Mouse (Mus musculus) lung, postnatal 0 days (tissue): Measurements from ENCODE around the gene Catsperd. TPM values are rescaled to one million over a fixed set of nuclear protein-coding genes. Genes with fewer than 3 reads are reported as not detected.

Experiments
- ATAC-seq: fragments of 200-750 bp; cut with Nextera tagmentation; 2 replicates; pipeline ENCODE4 v1.8.0; 2017; ENCODE audit warnings: moderate library complexity
- DNase-seq: peaks from one replicate; pipeline ENCODE4 v3.0.0-alpha.2; 2016; ENCODE audit warnings: low spot score
- H3K27ac ChIP-seq: fragments of 300-500 bp; sonication (generic); 2 replicates; pipeline ENCODE4 v1.5.1; 2014; ENCODE audit warnings: antibody characterized with exemption, mild to moderate bottlenecking, low read length, mixed read lengths
- H3K27me3 ChIP-seq: fragments of 300-500 bp; sonication (generic); replicated peaks from 2 replicates; pipeline ENCODE4 v1.6.1; 2014; ENCODE audit warnings: low read length, mixed read lengths; ENCODE audit not compliant: insufficient read depth
- H3K36me3 ChIP-seq: fragments of 300-500 bp; sonication (generic); 2 replicates; pipeline ENCODE4 v1.6.1; 2014; ENCODE audit warnings: low read length, mixed read lengths; ENCODE audit not compliant: insufficient read depth
- H3K4me1 ChIP-seq: fragments of 300-500 bp; sonication (generic); 2 replicates; pipeline ENCODE4 v1.6.1; 2014; ENCODE audit warnings: antibody characterized with exemption, low read depth, low read length, mixed read lengths; ENCODE audit not compliant: insufficient read depth
- H3K4me2 ChIP-seq: fragments of 300-500 bp; sonication (generic); replicated peaks from 2 replicates; pipeline ENCODE4 v1.6.1; 2014; ENCODE audit warnings: low read depth, mild to moderate bottlenecking, low read length, moderate library complexity, mixed read lengths
- H3K4me3 ChIP-seq: fragments of 300-500 bp; sonication (generic); 2 replicates; pipeline ENCODE4 v1.5.1; 2014; ENCODE audit warnings: low read depth, low read length
- H3K9ac ChIP-seq: fragments of 300-500 bp; sonication (generic); replicated peaks from 2 replicates; pipeline ENCODE4 v1.6.1; 2014; ENCODE audit warnings: low read depth, mild to moderate bottlenecking
- H3K9me3 ChIP-seq: fragments of 300-500 bp; sonication (generic); 2 replicates; pipeline ENCODE4 v1.6.1; 2016; ENCODE audit warnings: low read length, mixed read lengths
- CTCF ChIP-seq: IDR thresholded peaks from 2 replicates; pipeline ENCODE4 v1.5.1; 2016; ENCODE audit warnings: antibody characterized with exemption, mild to moderate bottlenecking
- EP300 ChIP-seq: IDR thresholded peaks from 2 replicates; pipeline ENCODE4 v1.6.1; 2016; ENCODE audit warnings: antibody characterized with exemption, mild to moderate bottlenecking, control low read depth
- WGBS: fragments of 180-500 bp; shearing (Covaris S2); extraction: QIAGEN DNeasy Blood & Tissue Kit; methylation state at CpG from one replicate; pipeline ENCODE4 v1.1.7; 2014; 5-methylcytosine and 5-hydroxymethylcytosine counted together
- polyA plus RNA-seq: library from polyadenylated mRNA; unstranded; fragments of >200 nt; fragmentation: Nextera tagmentation; extraction: Ambion mirVana; gene quantifications from 2 replicates; pipeline ENCODE4 v1.2.1, GENCODE M21; 2015

The Catsperd gene
- polyA plus RNA-seq, 1 experiment from 2014 or later, result 0.12 TPM

- Histone ChIP-seq H3K27me3 (no peaks in the 10 kb centered on the region), H3K4me2 (no peak overlapping the region), H3K9ac (no peak overlapping the region), H3K36me3 (peaks cover 21% of the 10 kb centered on the region), H3K9me3 (no peaks in the 10 kb centered on the region), H3K4me1 (no peaks in the 10 kb centered on the region), H3K4me3 (no peak overlapping the region), H3K27ac (no peak overlapping the region)
- ATAC-seq (peak; percentile 41), DNase-seq (peak; percentile 60)
- 43% methylated on average over 6 of the region's 6 CpGs for WGBS
- TF ChIP-seq EP300 (no peak), CTCF (peak; percentile 16)
Observed at GRCm38 (mm10) chr17:56693851-56694310, 65.9 kb downstream of the Catsperd start.

- H3K4me2 ChIP-seq, result no peak overlapping the region
- no peaks in the 10 kb centered on the region for H3K9me3 ChIP-seq
- H3K9ac ChIP-seq, result no peak overlapping the region
- no peak for TF ChIP-seq EP300
- no peak for TF ChIP-seq CTCF
- 68% methylated on average over 2 of the region's 2 CpGs for WGBS
- H3K27me3 ChIP-seq, result no peaks in the 10 kb centered on the region
- no peak overlapping the region for H3K4me3 ChIP-seq
- H3K4me1 ChIP-seq, result no peaks in the 10 kb centered on the region
- DNase-seq, result no peak
- no peak for ATAC-seq
- H3K27ac ChIP-seq, result no peak overlapping the region
- H3K36me3 ChIP-seq, result peaks cover 69% of the 10 kb centered on the region
Observed at GRCm38 (mm10) chr17:56700451-56700850, 72.5 kb downstream of the Catsperd start.

- Histone ChIP-seq H3K27me3 (no peaks in the 10 kb centered on the region), H3K36me3 (peaks cover 68% of the 10 kb centered on the region), H3K4me2 (no peak overlapping the region), H3K4me3 (no peak overlapping the region), H3K9ac (no peak overlapping the region), H3K9me3 (no peaks in the 10 kb centered on the region), H3K4me1 (no peaks in the 10 kb centered on the region), H3K27ac (no peak overlapping the region)
- ATAC-seq (no peak), DNase-seq (no peak)
- 77% methylated on average over 4 of the region's 4 CpGs for WGBS
- TF ChIP-seq CTCF (no peak), EP300 (no peak)
Observed at GRCm38 (mm10) chr17:56703038-56703437, 75.1 kb downstream of the Catsperd start.

DNA sequence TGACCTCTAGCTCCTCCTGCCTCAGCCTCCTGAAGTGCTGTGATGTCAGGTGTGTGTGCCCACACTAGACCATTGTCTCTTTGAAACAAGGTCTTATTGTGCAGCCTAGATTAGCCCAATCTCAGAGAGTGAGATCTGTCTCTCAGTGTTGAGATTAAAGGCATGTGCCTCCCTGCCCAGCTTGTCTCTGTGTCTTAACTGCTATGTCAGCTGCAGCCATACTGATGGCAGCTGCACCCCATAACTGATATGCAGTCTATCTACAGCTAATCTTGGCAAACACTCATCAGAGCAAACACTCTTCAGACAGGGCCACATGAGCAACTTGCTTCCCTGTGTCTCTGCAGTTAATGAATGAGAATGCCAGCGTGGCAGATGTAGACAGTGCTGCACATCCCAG, 78.6 kb downstream of the Catsperd start:
- peaks cover 67% of the 10 kb centered on the region for H3K36me3 ChIP-seq
- 95% methylated on average over 1 of the region's 1 CpGs for WGBS

GRCm38 (mm10) chr17:56708692-56709091, 80.7 kb downstream of the Catsperd start:
- 77% methylated on average over 4 of the region's 4 CpGs for WGBS
- TF ChIP-seq CTCF (no peak), EP300 (no peak)
- ATAC-seq, result no peak
- no peak overlapping the region for H3K9ac ChIP-seq
- H3K36me3 ChIP-seq, result peaks cover 64% of the 10 kb centered on the region
- H3K9me3 ChIP-seq, result no peaks in the 10 kb centered on the region
- no peaks in the 10 kb centered on the region for H3K27me3 ChIP-seq
- H3K27ac ChIP-seq, result no peak overlapping the region
- no peak for DNase-seq
- H3K4me2 ChIP-seq, result no peak overlapping the region
- H3K4me1 ChIP-seq, result no peaks in the 10 kb centered on the region
- no peak overlapping the region for H3K4me3 ChIP-seq

More for the DNA sequence above, 78.6 kb downstream of the Catsperd start:
- Histone ChIP-seq H3K27ac (no peak overlapping the region), H3K9me3 (no peaks in the 10 kb centered on the region), H3K4me3 (no peak overlapping the region), H3K4me2 (no peak overlapping the region), H3K27me3 (no peaks in the 10 kb centered on the region), H3K4me1 (no peaks in the 10 kb centered on the region), H3K9ac (no peak overlapping the region)
- no peak for TF ChIP-seq EP300
- no peak for TF ChIP-seq CTCF
- DNase-seq, result no peak
- ATAC-seq, result no peak

DNA sequence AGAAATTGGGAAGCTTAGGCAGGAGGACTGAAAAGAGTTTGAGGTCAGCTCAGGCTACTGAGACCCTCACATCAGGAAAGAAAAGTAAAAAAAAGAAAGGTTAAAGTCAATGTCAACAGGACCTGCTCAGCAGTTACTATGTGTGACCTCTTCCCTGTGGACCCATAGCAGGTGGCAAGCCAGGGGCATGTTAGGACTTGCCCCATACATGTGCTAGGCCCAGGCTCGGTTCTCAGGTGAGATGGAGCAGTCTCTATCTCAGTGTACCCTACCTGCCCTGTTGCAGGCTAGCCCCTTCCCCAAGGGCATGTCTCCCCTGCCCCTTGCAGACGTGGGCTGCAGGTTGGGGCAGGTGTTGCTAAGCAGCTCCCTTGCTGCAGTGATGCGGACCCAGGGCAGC, 81.8 kb downstream of the Catsperd start:
- peaks cover 56% of the 10 kb centered on the region for H3K36me3 ChIP-seq
- no peak overlapping the region for H3K4me3 ChIP-seq
- DNase-seq, result no peak
- no peaks in the 10 kb centered on the region for H3K27me3 ChIP-seq
- 83% methylated on average over 3 of the region's 3 CpGs for WGBS
- H3K4me2 ChIP-seq, result no peak overlapping the region
- no peak for ATAC-seq
- no peak overlapping the region for H3K9ac ChIP-seq
- no peak overlapping the region for H3K27ac ChIP-seq
- TF ChIP-seq EP300 (no peak), CTCF (no peak)
- H3K4me1 ChIP-seq, result no peaks in the 10 kb centered on the region
- no peaks in the 10 kb centered on the region for H3K9me3 ChIP-seq

Other genes with a start within 250 kb of the Catsperd start
- 25.6 and 29.6 TPM in 2 replicates for gene Ptprs, start 151.7 kb upstream of the Catsperd start, polyA plus RNA-seq
- not detected in 2 replicates for gene Znrf4, start 115.7 kb upstream of the Catsperd start, polyA plus RNA-seq
- gene Gm20219, start 73.8 kb upstream of the Catsperd start, polyA plus RNA-seq, result 3.5 and 3.8 TPM in 2 replicates
- gene Safb2, start 43.6 kb upstream of the Catsperd start, polyA plus RNA-seq, result 36.8 and 39.8 TPM in 2 replicates
- 43.4 and 47.1 TPM in 2 replicates for gene Safb, start 43.3 kb upstream of the Catsperd start, polyA plus RNA-seq
- 201 and 230 TPM in 2 replicates for gene 2410015M20Rik, start 18.4 kb upstream of the Catsperd start, polyA plus RNA-seq
- gene Rpl36, start 14.7 kb upstream of the Catsperd start, polyA plus RNA-seq, result 1,643 and 1,764 TPM in 2 replicates
- 23.4 and 24.2 TPM in 2 replicates for gene Lonp1, start 1.3 kb upstream of the Catsperd start, polyA plus RNA-seq
- gene Ranbp3, start 45.2 kb downstream of the Catsperd start, polyA plus RNA-seq, result 42.6 and 44.8 TPM in 2 replicates
- gene Ndufa11, start 89.6 kb downstream of the Catsperd start, polyA plus RNA-seq, result 380 and 426 TPM in 2 replicates
- 17.2 and 17.5 TPM in 2 replicates for gene Vmac, start 89.9 kb downstream of the Catsperd start, polyA plus RNA-seq
- 10.5 and 10.7 TPM in 2 replicates for gene Nrtn, start 129.4 kb downstream of the Catsperd start, polyA plus RNA-seq
- 26.3 and 29.7 TPM in 2 replicates for gene Dus3l, start 136.6 kb downstream of the Catsperd start, polyA plus RNA-seq
- gene Prr22, start 142.1 kb downstream of the Catsperd start, polyA plus RNA-seq, result 0.23 and 0.33 TPM in 2 replicates
- gene Rfx2, start 202.9 kb downstream of the Catsperd start, polyA plus RNA-seq, result 5.9 and 6.6 TPM in 2 replicates
- gene Acsbg2, start 246.3 kb downstream of the Catsperd start, polyA plus RNA-seq, result not detected in 2 replicates
- 0.15 and 0.23 TPM in 2 replicates for gene 1700061G19Rik, start 247.3 kb downstream of the Catsperd start, polyA plus RNA-seq